Mouse (Mus musculus) CH12.LX (cell line): ENCODE data around the gene Gm20388. TPM values are rescaled to one million over a fixed set of nuclear protein-coding genes. Genes with fewer than 3 reads are reported as not detected.

Source experiments
- DNase-seq: peaks from one replicate; pipeline ENCODE4 v3.0.0-alpha.2; 2013; ENCODE audit errors: extremely low read depth
- H3K27ac ChIP-seq: 2 replicates; pipeline ENCODE4 v1.5.1; 2012; ENCODE audit warnings: low read depth, mild to moderate bottlenecking, control low read depth, moderate library complexity; ENCODE audit not compliant: insufficient read depth
- H3K27me3 ChIP-seq: replicated peaks from 2 replicates; pipeline ENCODE3; 2012; ENCODE audit warnings: inconsistent platforms
- H3K36me3 ChIP-seq, 2 experiments: replicated peaks in 1 of 2; 2 replicates each; pipeline versions ENCODE3 to v1.6.1; 2012; ENCODE audit warnings: inconsistent platforms in 1 of 2, low read length in 1 of 2, mild to moderate bottlenecking in 1 of 2, mixed read lengths in 1 of 2, moderate library complexity in 1 of 2; ENCODE audit not compliant: control insufficient read depth in 1 of 2, insufficient read depth in 1 of 2
- H3K4me1 ChIP-seq, 2 experiments: 2 replicates each; pipeline ENCODE4 v1.6.1; 2012; ENCODE audit warnings: inconsistent platforms in 1 of 2, moderate library complexity in 1 of 2; ENCODE audit not compliant: insufficient read depth in 2 of 2, control insufficient read depth in 1 of 2
- H3K4me2 ChIP-seq: 2 replicates; pipeline ENCODE4 v1.6.1; 2012; ENCODE audit warnings: low read depth, mild to moderate bottlenecking, control low read depth; ENCODE audit not compliant: poor library complexity, insufficient read depth, severe bottlenecking
- H3K4me3 ChIP-seq, 3 experiments: fragments of 150-350 bp in 1 of 3; sonication (generic) in 1 of 3; replicated peaks in 1 of 3; 2 replicates each; pipeline versions ENCODE3 to v1.5.1; 2011 to 2012; ENCODE audit warnings: low read depth in 2 of 3, low read length in 2 of 3, mild to moderate bottlenecking in 2 of 3, moderate library complexity in 2 of 3, control low read depth in 1 of 3, improper control_type of control experiment in 1 of 3, inconsistent platforms in 1 of 3, mixed read lengths in 1 of 3; ENCODE audit not compliant: poor library complexity in 1 of 3
- H3K79me2 ChIP-seq: replicated peaks from 2 replicates; pipeline ENCODE4 v1.6.1; 2012; ENCODE audit warnings: mild to moderate bottlenecking, moderate library complexity; ENCODE audit not compliant: control insufficient read depth, poor library complexity, insufficient read depth, severe bottlenecking; ENCODE audit errors: extremely low read depth
- H3K9ac ChIP-seq: 2 replicates; pipeline ENCODE4 v1.6.1; 2012; ENCODE audit warnings: low read depth, mild to moderate bottlenecking, control low read depth, moderate library complexity; ENCODE audit not compliant: insufficient read depth
- H3K9me3 ChIP-seq: replicated peaks from 2 replicates; pipeline ENCODE3; 2012; ENCODE audit warnings: low read length, inconsistent platforms, mixed read lengths
- BHLHE40 ChIP-seq: IDR thresholded peaks from 2 replicates; pipeline ENCODE4 v1.6.1; 2011; ENCODE audit warnings: mild to moderate bottlenecking, low read depth, low read length, improper control_type of control experiment
- CTCF ChIP-seq, 2 experiments: IDR thresholded peaks in 1 of 2; conservative IDR thresholded peaks in 1 of 2; 2 replicates each; pipeline ENCODE4 v1.5.1; 2011 to 2012; ENCODE audit warnings: low read depth in 2 of 2, low read length in 2 of 2, improper control_type of control experiment in 1 of 2, inconsistent platforms in 1 of 2, mild to moderate bottlenecking in 1 of 2, moderate library complexity in 1 of 2
- E2F4 ChIP-seq: IDR thresholded peaks from 2 replicates; pipeline ENCODE4 v1.6.1; 2011; ENCODE audit warnings: low read depth, low read length, improper control_type of control experiment; ENCODE audit not compliant: insufficient replicate concordance
- ELF1 ChIP-seq: IDR thresholded peaks from 2 replicates; pipeline ENCODE4 v1.6.1; 2014; ENCODE audit warnings: low read depth, mild to moderate bottlenecking, inconsistent platforms, low read length, improper control_type of control experiment
- JUND ChIP-seq: conservative IDR thresholded peaks from 2 replicates; pipeline ENCODE4 v1.6.1; 2011; ENCODE audit warnings: low read depth, low read length, improper control_type of control experiment
- MAZ ChIP-seq: IDR thresholded peaks from 2 replicates; pipeline ENCODE4 v1.6.1; 2012; ENCODE audit warnings: low read depth, mild to moderate bottlenecking, inconsistent platforms, low read length, improper control_type of control experiment, moderate library complexity
- NRF1 ChIP-seq: IDR thresholded peaks from 2 replicates; pipeline ENCODE4 v1.6.1; 2014; ENCODE audit warnings: low read depth, mild to moderate bottlenecking, inconsistent platforms, low read length, improper control_type of control experiment, moderate library complexity
- POLR2A ChIP-seq: IDR thresholded peaks from 2 replicates; pipeline ENCODE4 v1.6.1; 2011; ENCODE audit warnings: low read depth, mild to moderate bottlenecking, improper control_type of control experiment, low read length
- RAD21 ChIP-seq: IDR thresholded peaks from 2 replicates; pipeline ENCODE4 v1.6.1; 2011; ENCODE audit warnings: low read depth, mild to moderate bottlenecking, low read length, improper control_type of control experiment, moderate library complexity
- SIN3A ChIP-seq: IDR thresholded peaks from 2 replicates; pipeline ENCODE4 v1.6.1; 2012; ENCODE audit warnings: low read length, improper control_type of control experiment, inconsistent platforms
- SMC3 ChIP-seq: IDR thresholded peaks from 2 replicates; pipeline ENCODE4 v1.6.1; 2011; ENCODE audit warnings: low read depth, low read length, improper control_type of control experiment
- TCF12 ChIP-seq: IDR thresholded peaks from 2 replicates; pipeline ENCODE4 v1.6.1; 2014; ENCODE audit warnings: low read depth, mild to moderate bottlenecking, inconsistent platforms, low read length, improper control_type of control experiment
- ZC3H11A ChIP-seq: IDR thresholded peaks from 2 replicates; pipeline ENCODE4 v1.6.1; 2012; ENCODE audit warnings: low read depth, mild to moderate bottlenecking, inconsistent platforms, low read length, improper control_type of control experiment
- ZKSCAN1 ChIP-seq: IDR thresholded peaks from 2 replicates; pipeline ENCODE4 v1.6.1; 2012; ENCODE audit warnings: low read depth, inconsistent platforms, low read length, improper control_type of control experiment, borderline replicate concordance
- dilution Hi-C: fragments of 300-500 bp; cut with MboI; formaldehyde crosslinking; loops from 2 replicates; pipeline ENCODE4 v1.14.3; 2020; ENCODE audit warnings: low sequenced_read_pairs; ENCODE audit not compliant: extremely low pct_unique_long_range_greater_than_20kb, extremely low pct_ligation_motif_present
- in situ Hi-C: fragments of 300-500 bp; cut with MboI; formaldehyde crosslinking; loops from 3 replicates; pipeline ENCODE4 v1.14.3; 2019; ENCODE audit warnings: low sequenced_read_pairs, low pct_ligation_motif_present, low pct_unique_long_range_greater_than_20kb, mixed read lengths
- polyA plus RNA-seq: library from polyadenylated mRNA; unstranded; fragments of >175 nt; gene quantifications from 2 replicates; pipeline ENCODE4 v1.2.1, GENCODE M21; 2012; ENCODE audit warnings: low read depth; ENCODE audit not compliant: insufficient read length
- total RNA-seq, 2 experiments: library from RNA; depleted of rRNA; stranded (reverse); fragments of 300-350 nt in 1 of 2; fragments of >200 nt in 1 of 2; gene quantifications; 2 replicates each; pipeline ENCODE4 v1.2.3; 2012 to 2014

Gene Gm20388
- total and polyA plus RNA-seq, 3 experiments = 14.8 to 26.3 (median 22.2) TPM

DNA sequence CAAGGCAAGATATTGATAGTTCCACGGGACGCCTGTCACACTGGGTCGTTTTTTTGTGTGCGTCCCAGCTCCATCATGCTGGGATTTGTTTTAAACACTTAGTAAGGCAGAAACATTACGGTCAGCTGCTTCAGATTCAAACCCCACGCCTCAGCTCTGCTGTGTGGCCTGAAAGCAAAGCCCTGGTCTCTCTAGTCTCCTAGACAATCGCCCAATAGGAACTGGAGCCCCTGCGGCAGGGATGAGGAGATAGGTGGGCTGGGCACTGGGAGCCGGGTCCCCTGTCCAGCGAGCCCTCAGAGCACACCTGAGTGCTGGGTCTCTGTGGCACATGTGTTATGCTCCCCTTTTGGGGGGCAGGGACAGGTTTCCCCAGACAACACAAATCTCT is 267.5 kb downstream of the Gm20388 start:
- dilution Hi-C loops = no loop called here
- no peaks in the 10 kb centered on the region for H3K9me3 ChIP-seq
- no peak for DNase-seq
- H3K27ac ChIP-seq = no peak overlapping the region
- TF ChIP-seq ELF1 (no peak), POLR2A (no peak)
- peaks cover 43% of the 10 kb centered on the region for H3K27me3 ChIP-seq
- in situ Hi-C loops = no loop called here
- peak overlapping the region; percentile 66; the same call in 1 of the 2 replicates for H3K4me2 ChIP-seq
- H3K36me3 ChIP-seq = no peaks in the 10 kb centered on the region
- no peak overlapping the region for H3K9ac ChIP-seq
- no peaks in the 10 kb centered on the region for H3K79me2 ChIP-seq
- H3K4me3 ChIP-seq = no peak overlapping the region
- peaks cover 12 to 48% of the 10 kb centered on the region in 2 experiments for H3K4me1 ChIP-seq

DNA sequence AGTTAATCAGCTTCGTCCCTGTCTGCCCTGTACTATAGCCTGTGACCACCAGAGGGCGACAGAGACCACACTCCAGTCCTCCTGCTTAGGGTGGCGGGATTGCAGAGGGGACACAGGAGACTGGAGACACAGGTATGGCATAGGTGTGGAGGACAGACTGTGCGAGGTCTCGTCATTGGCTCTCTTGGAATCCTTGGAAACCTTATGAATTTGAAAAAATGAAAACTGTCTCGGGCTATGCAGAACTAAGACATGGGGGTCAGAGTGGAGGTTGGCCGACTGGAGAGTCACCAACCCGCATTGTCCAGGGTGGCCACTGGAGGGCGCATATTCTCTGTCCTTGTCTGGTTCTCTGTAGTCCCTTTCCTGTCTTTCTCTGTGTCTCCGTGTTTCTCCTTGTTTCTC is 268.4 kb downstream of the Gm20388 start:
- H3K79me2 ChIP-seq = no peaks in the 10 kb centered on the region
- H3K4me1 ChIP-seq = peaks cover 12 to 48% of the 10 kb centered on the region in 2 experiments
- no peak overlapping the region for H3K4me3 ChIP-seq
- H3K9me3 ChIP-seq = no peaks in the 10 kb centered on the region
- DNase-seq = peak; percentile 84
- TF ChIP-seq ZKSCAN1 (no peak), SIN3A (no peak), NRF1 (no peak; the same call in 1 of the 2 replicates), SMC3 (peak; percentile 80), E2F4 (0 out of 2 replicates have a peak, but pooled peaks have one; percentile 63), RAD21 (peak; percentile 86), ZC3H11A (peak; percentile 49; the same call in 1 of the 2 replicates), TCF12 (0 out of 2 replicates have a peak, but pooled peaks have one; percentile 22), JUND (0 out of 2 replicates have a peak, but pooled peaks have one; percentile 9), MAZ (peak; percentile 48; the same call in 1 of the 2 replicates), ELF1 (no peak), BHLHE40 (no peak), CTCF (conservative IDR thresholded peaks at IDR 0.05 in 1 of 2, IDR thresholded peaks at IDR 0.05 in 1 of 2; ENCODE audit: low read depth in 2 of 2, low read length in 2 of 2) (peak; percentile 84 to 97)
- no peak overlapping the region for H3K9ac ChIP-seq
- no peaks in the 10 kb centered on the region for H3K36me3 ChIP-seq
- peak overlapping the region; percentile 89 for H3K4me2 ChIP-seq
- dilution Hi-C loops (no loop called here), in situ Hi-C loops (no loop called here)
- H3K27ac ChIP-seq = no peak overlapping the region
- peaks cover 42% of the 10 kb centered on the region for H3K27me3 ChIP-seq
